Mouse (Mus musculus) adrenal gland, adult (tissue): ENCODE results near the gene March2.

ENCODE experiments used
- DNase-seq, 2 experiments: peaks; one replicate each; pipeline ENCODE4 v3.0.0; 2022 to 2023; ENCODE audit warnings: low spot score in 1 of 2; ENCODE audit not compliant: inconsistent age in 2 of 2

The March2 gene

GRCm38 (mm10) chr17:33639743-33640142 is 78.7 kb downstream of the March2 start:
- DNase-seq = peak in 1 of 2 experiments; percentile 1

- DNase-seq = peak in 1 of 2 experiments; percentile 3
Observed at GRCm38 (mm10) chr17:33637516-33638276, 80.8 kb downstream of the March2 start, which contains the start of gene Pram1. Pram1 (plus strand) TSS chr17:33638056.

GRCm38 (mm10) chr17:33637038-33637437 is 81.4 kb downstream of the March2 start:
- peak; percentile 34 to 57 for DNase-seq
